In the genomic region with DNA sequence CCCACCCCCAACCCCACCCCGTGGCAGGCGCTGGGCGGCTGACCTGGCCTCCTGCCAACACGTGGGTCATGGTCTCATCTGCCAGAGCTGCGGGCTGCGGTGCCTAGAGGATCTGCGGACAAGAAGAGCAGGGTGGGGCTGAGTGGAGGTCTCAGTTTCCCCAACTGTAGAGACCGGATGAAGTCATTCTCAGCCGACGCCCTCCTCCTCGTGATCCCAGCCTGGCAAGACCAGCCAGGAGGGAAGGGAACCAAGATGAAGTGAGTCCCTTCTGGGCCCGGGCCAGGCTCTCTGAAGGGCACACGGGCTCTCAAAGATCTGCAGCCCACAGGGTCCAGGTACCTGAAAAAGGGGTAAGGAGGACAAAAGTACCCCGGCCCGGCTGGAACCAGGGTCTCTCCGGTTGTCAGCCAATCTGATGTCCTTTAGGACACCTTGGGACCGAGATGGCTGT, we compare ENCODE assay signal across 8 mouse cellular contexts. TPM values are rescaled to one million over a fixed set of nuclear protein-coding genes. Genes with fewer than 3 reads are reported as not detected.
DNase-seq lines count a peak whose midpoint lies in the region; ATAC-seq and TF ChIP-seq lines count a peak whose summit lies in the region.

No protein-coding gene starts in this region.

- H3K36me3 ChIP-seq in midbrain, embryonic 11.5 days (ENCODE audit: control insufficient read depth, insufficient read depth, low read length), result no peaks in the 10 kb centered on the region
- H3K36me3 ChIP-seq in midbrain, embryonic 15.5 days (replicated peaks), result no peaks in the 10 kb centered on the region
- H3K36me3 ChIP-seq in limb, embryonic 14.5 days (ENCODE audit: control insufficient read depth, insufficient read depth, low read length), result no peaks in the 10 kb centered on the region
- no peaks in the 10 kb centered on the region for H3K36me3 ChIP-seq in stomach, embryonic 16.5 days (ENCODE audit: control insufficient read depth, insufficient read depth, low read length)

- H3K27me3 ChIP-seq in midbrain, embryonic 11.5 days (ENCODE audit: control insufficient read depth, insufficient read depth, low read length), result peaks cover 87% of the 10 kb centered on the region
- peaks cover 95% of the 10 kb centered on the region for H3K27me3 ChIP-seq in midbrain, embryonic 15.5 days (replicated peaks)
- peaks cover 98% of the 10 kb centered on the region for H3K27me3 ChIP-seq in limb, embryonic 14.5 days (ENCODE audit: control insufficient read depth, insufficient read depth, low read length)
- H3K27me3 ChIP-seq in stomach, embryonic 16.5 days (ENCODE audit: control insufficient read depth, insufficient read depth, low read length), result peaks cover 41% of the 10 kb centered on the region
- no peaks in the 10 kb centered on the region; the same call in 1 of the 2 replicates for H3K27me3 ChIP-seq in cerebellum, adult 2 months (ENCODE audit: control insufficient read depth, insufficient read depth, low read length)

- H3K4me3 ChIP-seq in midbrain, embryonic 11.5 days (ENCODE audit: low read depth, low read length), result no peak overlapping the region
- H3K4me3 ChIP-seq in midbrain, embryonic 15.5 days, result no peak overlapping the region
- H3K4me3 ChIP-seq in limb, embryonic 14.5 days (replicated peaks; ENCODE audit: low read length), result peak overlapping the region; percentile 29
- H3K4me3 ChIP-seq in stomach, embryonic 16.5 days (replicated peaks; ENCODE audit: low read length), result peak overlapping the region; percentile 45
- H3K4me3 ChIP-seq in cerebellum, adult 2 months (replicated peaks; ENCODE audit: insufficient read depth, low read depth, low read length), result no peak overlapping the region

- no peak for TF ChIP-seq CTCF in cerebellum, adult 2 months (IDR thresholded peaks at IDR 0.05; ENCODE audit: borderline replicate concordance, insufficient read depth, low read depth, low read length)

- DNase-seq in cerebellum, adult 11-12 months, result peak; percentile 45
- no peak for DNase-seq in cerebellum, postnatal 25 days
- DNase-seq in midbrain, embryonic 11.5 days (ENCODE audit: low spot score, missing footprints), result no peak
- no peak for DNase-seq in limb, embryonic 14.5 days (ENCODE audit: low spot score)
- DNase-seq in left cerebral cortex, adult 11 months (ENCODE audit: low spot score), result no peak
- DNase-seq in cerebellum, adult 2 months, result no peak

- H3K9me3 ChIP-seq in midbrain, embryonic 11.5 days (ENCODE audit: control insufficient read depth, low read length), result no peaks in the 10 kb centered on the region
- H3K9me3 ChIP-seq in midbrain, embryonic 15.5 days, result no peaks in the 10 kb centered on the region
- H3K9me3 ChIP-seq in limb, embryonic 14.5 days (ENCODE audit: control insufficient read depth, low read length), result no peaks in the 10 kb centered on the region
- no peaks in the 10 kb centered on the region for H3K9me3 ChIP-seq in stomach, embryonic 16.5 days (replicated peaks; ENCODE audit: control insufficient read depth, low read length)

- no peak for TF ChIP-seq POLR2A in limb, embryonic 14.5 days (IDR thresholded peaks at IDR 0.05; ENCODE audit: borderline replicate concordance, extremely low read depth, insufficient read depth, insufficient read length)
- TF ChIP-seq POLR2A in cerebellum, adult 2 months (IDR thresholded peaks at IDR 0.05; ENCODE audit: borderline replicate concordance, insufficient read depth, low read length), result no peak

- no peak overlapping the region for H3K4me2 ChIP-seq in midbrain, embryonic 11.5 days
- no peak overlapping the region for H3K4me2 ChIP-seq in midbrain, embryonic 15.5 days
- 0 out of 2 replicates have a peak overlapping the region, but pooled peaks have one; percentile 45 for H3K4me2 ChIP-seq in limb, embryonic 14.5 days (replicated peaks; ENCODE audit: low read depth, low read length, severe bottlenecking)
- peak overlapping the region; percentile 57 for H3K4me2 ChIP-seq in stomach, embryonic 16.5 days (ENCODE audit: low read depth, low read length)

- H3K9ac ChIP-seq in midbrain, embryonic 11.5 days (ENCODE audit: low read length), result peak overlapping the region; percentile 20; the same call in 1 of the 2 replicates
- H3K9ac ChIP-seq in midbrain, embryonic 15.5 days, result no peak overlapping the region
- H3K9ac ChIP-seq in limb, embryonic 14.5 days (ENCODE audit: low read depth, low read length, severe bottlenecking), result 0 out of 2 replicates have a peak overlapping the region, but pooled peaks have one; percentile 25
- peak overlapping the region; percentile 72 for H3K9ac ChIP-seq in stomach, embryonic 16.5 days (ENCODE audit: low read length)

- no peak for ATAC-seq in midbrain, embryonic 11.5 days (ENCODE audit: low FRiP score)
- ATAC-seq in midbrain, embryonic 15.5 days (replicated peaks), result no peak
- no peak for ATAC-seq in limb, embryonic 14.5 days (ENCODE audit: low FRiP score, low read depth)
- no peak for ATAC-seq in stomach, embryonic 16.5 days (ENCODE audit: insufficient read depth, low FRiP score)

- peaks cover 15% of the 10 kb centered on the region for H3K4me1 ChIP-seq in midbrain, embryonic 11.5 days (ENCODE audit: control insufficient read depth, insufficient read depth, low read length)
- peaks cover 22% of the 10 kb centered on the region for H3K4me1 ChIP-seq in midbrain, embryonic 15.5 days
- H3K4me1 ChIP-seq in limb, embryonic 14.5 days (ENCODE audit: control insufficient read depth, insufficient read depth, low read length), result peaks cover 20% of the 10 kb centered on the region
- peaks cover 50% of the 10 kb centered on the region for H3K4me1 ChIP-seq in stomach, embryonic 16.5 days (ENCODE audit: control insufficient read depth, insufficient read depth, low read length)
- H3K4me1 ChIP-seq in cerebellum, adult 2 months (ENCODE audit: control insufficient read depth, insufficient read depth, low read length), result peaks cover 10% of the 10 kb centered on the region

- 17% methylated on average over 17 of the region's 17 CpGs for WGBS in midbrain, embryonic 11.5 days
- WGBS in midbrain, embryonic 15.5 days, result 17% methylated on average over 17 of the region's 17 CpGs
- 15% methylated on average over 14 of the region's 17 CpGs for WGBS in limb, embryonic 14.5 days
- 15% methylated on average over 17 of the region's 17 CpGs for WGBS in stomach, embryonic 16.5 days
- 9% methylated on average over 17 of the region's 17 CpGs for WGBS in cerebellum, adult 2 months

- H3K27ac ChIP-seq in midbrain, embryonic 11.5 days (ENCODE audit: low read depth, low read length), result no peak overlapping the region
- no peak overlapping the region for H3K27ac ChIP-seq in midbrain, embryonic 15.5 days
- H3K27ac ChIP-seq in limb, embryonic 14.5 days (replicated peaks; ENCODE audit: low read depth, low read length), result no peak overlapping the region
- peak overlapping the region; percentile 63; the same call in 1 of the 2 replicates for H3K27ac ChIP-seq in stomach, embryonic 16.5 days (ENCODE audit: low read length)
- H3K27ac ChIP-seq in cerebellum, adult 2 months (ENCODE audit: insufficient read depth, low read length), result no peak overlapping the region

RNA-seq across cellular contexts. Expression of a gene that starts 0.7 kb away (rescaled TPM):
- polyA plus RNA-seq in midbrain, embryonic 11.5 days (2014; fragmentation: Nextera tagmentation; extraction: Ambion mirVana), result 0.11 and 0.31 TPM in 2 replicates
- 0.67 and 0.79 TPM in 2 replicates for polyA plus RNA-seq in midbrain, embryonic 15.5 days (2015; fragmentation: Nextera tagmentation; extraction: Ambion mirVana)
- polyA plus RNA-seq in limb, embryonic 14.5 days (2012; rRNA removed), result 16.5 and 21.9 TPM in 2 replicates
- 6.5 and 6.7 TPM in 2 replicates for polyA plus RNA-seq in limb, embryonic 14.5 days (2014; fragmentation: Nextera tagmentation; extraction: Ambion mirVana)
- polyA plus RNA-seq in stomach, embryonic 16.5 days (2015; fragmentation: Nextera tagmentation; extraction: Ambion mirVana), result 22.0 and 24.0 TPM in 2 replicates
- 7.9 and 10.8 TPM in 2 replicates for polyA plus RNA-seq in cerebellum, adult 2 months (2012; rRNA removed)

RNA-seq across cellular contexts. Expression of a gene that starts 8.7 kb away (rescaled TPM):
- polyA plus RNA-seq in midbrain, embryonic 11.5 days (2014; fragmentation: Nextera tagmentation; extraction: Ambion mirVana), result 0.05 and 0.22 TPM in 2 replicates
- 6.2 TPM in 2 replicates for polyA plus RNA-seq in midbrain, embryonic 15.5 days (2015; fragmentation: Nextera tagmentation; extraction: Ambion mirVana)
- polyA plus RNA-seq in limb, embryonic 14.5 days (2012; rRNA removed), result 1.8 and 1.9 TPM in 2 replicates
- 0.48 and 0.88 TPM in 2 replicates for polyA plus RNA-seq in limb, embryonic 14.5 days (2014; fragmentation: Nextera tagmentation; extraction: Ambion mirVana)
- 0.14 and 0.61 TPM in 2 replicates for polyA plus RNA-seq in stomach, embryonic 16.5 days (2015; fragmentation: Nextera tagmentation; extraction: Ambion mirVana)
- polyA plus RNA-seq in cerebellum, adult 2 months (2012; rRNA removed), result 145 and 151 TPM in 2 replicates

RNA-seq across cellular contexts. Expression of a gene that starts 17.8 kb away (rescaled TPM):
- 4.0 and 4.5 TPM in 2 replicates for polyA plus RNA-seq in midbrain, embryonic 11.5 days (2014; fragmentation: Nextera tagmentation; extraction: Ambion mirVana)
- 5.5 TPM in 2 replicates for polyA plus RNA-seq in midbrain, embryonic 15.5 days (2015; fragmentation: Nextera tagmentation; extraction: Ambion mirVana)
- 3.9 TPM in 2 replicates for polyA plus RNA-seq in limb, embryonic 14.5 days (2012; rRNA removed)
- 9.9 and 10.5 TPM in 2 replicates for polyA plus RNA-seq in limb, embryonic 14.5 days (2014; fragmentation: Nextera tagmentation; extraction: Ambion mirVana)
- 45.2 and 51.1 TPM in 2 replicates for polyA plus RNA-seq in stomach, embryonic 16.5 days (2015; fragmentation: Nextera tagmentation; extraction: Ambion mirVana)
- polyA plus RNA-seq in cerebellum, adult 2 months (2012; rRNA removed), result 9.0 and 10.3 TPM in 2 replicates

RNA-seq across cellular contexts. Expression of a gene that starts 18.2 kb away (rescaled TPM):
- polyA plus RNA-seq in midbrain, embryonic 11.5 days (2014; fragmentation: Nextera tagmentation; extraction: Ambion mirVana), result 1.5 and 1.8 TPM in 2 replicates
- 4.4 and 5.8 TPM in 2 replicates for polyA plus RNA-seq in midbrain, embryonic 15.5 days (2015; fragmentation: Nextera tagmentation; extraction: Ambion mirVana)
- 7.8 and 10.7 TPM in 2 replicates for polyA plus RNA-seq in limb, embryonic 14.5 days (2012; rRNA removed)
- polyA plus RNA-seq in limb, embryonic 14.5 days (2014; fragmentation: Nextera tagmentation; extraction: Ambion mirVana), result 4.2 and 5.9 TPM in 2 replicates
- polyA plus RNA-seq in stomach, embryonic 16.5 days (2015; fragmentation: Nextera tagmentation; extraction: Ambion mirVana), result 3.7 and 4.4 TPM in 2 replicates
- 13.7 and 14.1 TPM in 2 replicates for polyA plus RNA-seq in cerebellum, adult 2 months (2012; rRNA removed)

RNA-seq across cellular contexts. Expression of a gene that starts 27.2 kb away (rescaled TPM):
- polyA plus RNA-seq in midbrain, embryonic 11.5 days (2014; fragmentation: Nextera tagmentation; extraction: Ambion mirVana), result 36.2 and 40.8 TPM in 2 replicates
- polyA plus RNA-seq in midbrain, embryonic 15.5 days (2015; fragmentation: Nextera tagmentation; extraction: Ambion mirVana), result 25.4 and 28.0 TPM in 2 replicates
- polyA plus RNA-seq in limb, embryonic 14.5 days (2012; rRNA removed), result 45.1 and 46.7 TPM in 2 replicates
- polyA plus RNA-seq in limb, embryonic 14.5 days (2014; fragmentation: Nextera tagmentation; extraction: Ambion mirVana), result 45.1 and 46.1 TPM in 2 replicates
- 46.6 and 48.1 TPM in 2 replicates for polyA plus RNA-seq in stomach, embryonic 16.5 days (2015; fragmentation: Nextera tagmentation; extraction: Ambion mirVana)
- 49.7 and 51.1 TPM in 2 replicates for polyA plus RNA-seq in cerebellum, adult 2 months (2012; rRNA removed)

Comparison
In these comparisons a context has a peak if more than half of its experiments do, and no peak if none do; other contexts are left out.
1. H3K4me2 ChIP-seq: peak in limb, embryonic 14.5 days (single experiment) and stomach, embryonic 16.5 days (single experiment); none in midbrain, embryonic 11.5 days (single experiment) and midbrain, embryonic 15.5 days (single experiment).
2. H3K4me3 ChIP-seq: peak in limb, embryonic 14.5 days (single experiment) and stomach, embryonic 16.5 days (single experiment); none in midbrain, embryonic 11.5 days (single experiment), midbrain, embryonic 15.5 days (single experiment) and cerebellum, adult 2 months (single experiment).
3. RNA of a gene that starts 8.7 kb away (polyA plus RNA-seq): 145 to 151 TPM in cerebellum, adult 2 months; 6.2 TPM in midbrain, embryonic 15.5 days, 0.48 to 1.9 TPM in limb, embryonic 14.5 days, 0.14 to 0.61 TPM in stomach, embryonic 16.5 days and 0.05 to 0.22 TPM in midbrain, embryonic 11.5 days; every median in the first group is over 10 times any median in the second.